Mouse (Mus musculus) adrenal gland, postnatal 36 days (tissue): Measurements from ENCODE around the gene Serpinb6e. TPM values are rescaled to one million over a fixed set of nuclear protein-coding genes. Genes with fewer than 3 reads are reported as not detected.

Source experiments
- DNase-seq, 2 experiments: peaks; one replicate each; pipeline ENCODE4 v3.0.0; 2021; ENCODE audit warnings: mixed read lengths in 1 of 2
- long read RNA-seq, 2 experiments: library from polyadenylated mRNA; stranded (forward); transcript quantifications; one replicate each; pipeline ENCODE4 v2.0.0; 2021; ENCODE audit warnings: borderline sequencing depth in 2 of 2
- total RNA-seq, 2 experiments: library from RNA; stranded (reverse); gene quantifications; 2 replicates each; pipeline ENCODE4 v1.2.3; 2021

Serpinb6e gene
- not detected for total RNA-seq
- long read RNA-seq, experiment 1: 0 reads
- long read RNA-seq, experiment 2: 0 reads

- DNase-seq: no peak
Observed at GRCm38 (mm10) chr13:33843308-33843707, at the start of gene Serpinb6e. TSS of gene Serpinb6e (minus strand) at chr13:33843408.

- no peak for DNase-seq
Observed at GRCm38 (mm10) chr13:33830751-33831150, 12.5 kb downstream of the Serpinb6e start.

- DNase-seq: peak; percentile 0 to 13
Observed at GRCm38 (mm10) chr13:33823421-33823820, 19.8 kb downstream of the Serpinb6e start.

GRCm38 (mm10) chr13:33821490-33822143 is 21.6 kb downstream of the Serpinb6e start:
- no peak for DNase-seq

Other genes with a start within 250 kb of the Serpinb6e start
- not detected for gene Serpinb6d, start 182.0 kb downstream of the Serpinb6e start, total RNA-seq
- under 1 TPM in 1 of 2 experiments, not detected in 1; 0.36 TPM for gene Serpinb6c, start 62.3 kb upstream of the Serpinb6e start, total RNA-seq
- 10 to 100 TPM; 30.1 to 69.5 TPM for gene Nqo2, start 121.3 kb upstream of the Serpinb6e start, total RNA-seq
- 10 to 100 TPM; 29.9 to 35.4 TPM for gene Ripk1, start 159.0 kb upstream of the Serpinb6e start, total RNA-seq
- 100 to 1,000 TPM; 425 to 528 TPM for gene Serpinb6a, start 159.4 kb upstream of the Serpinb6e start, total RNA-seq
- gene Bphl, start 194.2 kb upstream of the Serpinb6e start, total RNA-seq: 10 to 100 TPM; 89.7 to 98.7 TPM
- gene Tubb2a, start 234.6 kb upstream of the Serpinb6e start, total RNA-seq: 10 to 100 TPM; 24.6 to 42.9 TPM